Mouse (Mus musculus): ENCODE results near the gene Smim24.

DNA sequence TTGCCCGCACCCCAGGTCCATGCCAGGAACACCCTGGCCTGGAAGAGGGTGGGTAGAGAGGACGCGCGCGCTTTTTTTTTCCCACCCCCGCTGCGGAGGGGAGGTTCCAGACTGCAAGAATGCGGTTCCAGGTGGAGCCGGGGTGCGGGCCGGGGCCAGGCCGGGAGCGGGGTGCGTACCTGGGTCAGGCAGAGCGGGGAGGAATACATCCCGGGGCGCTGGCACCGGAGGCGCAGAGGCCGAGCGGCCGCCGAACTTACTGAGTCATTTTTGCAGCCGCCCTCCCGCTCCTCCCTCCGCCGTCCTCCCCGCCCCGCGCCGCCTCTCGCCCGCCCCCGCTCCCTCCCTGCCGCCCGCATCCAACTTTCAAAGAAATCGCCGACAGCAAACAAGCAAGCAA lies 34.0 kb downstream of the Smim24 start:
- no peak for TF ChIP-seq POLR2A (IDR thresholded peaks at IDR 0.05; ENCODE audit: insufficient read depth, low read depth, low read length)
- no peak for TF ChIP-seq CTCF (IDR thresholded peaks at IDR 0.05; ENCODE audit: insufficient read depth, low read depth, low read length)
